Mouse (Mus musculus) kidney, adult 2 months (tissue): ENCODE results near the gene Btbd19.

Source experiments
- CTCF ChIP-seq: fragments of 200-500 bp; conservative IDR thresholded peaks from 2 replicates; pipeline ENCODE4 v1.5.1; 2011; ENCODE audit warnings: low read depth, mild to moderate bottlenecking, control low read depth, low read length, moderate library complexity, mixed read lengths; ENCODE audit not compliant: insufficient read depth, insufficient read length
- POLR2A ChIP-seq: fragments of 200-500 bp; IDR thresholded peaks from one replicate; pipeline ENCODE4 v1.6.1; 2011; ENCODE audit warnings: low read depth, low read length, control low read depth

DNA sequence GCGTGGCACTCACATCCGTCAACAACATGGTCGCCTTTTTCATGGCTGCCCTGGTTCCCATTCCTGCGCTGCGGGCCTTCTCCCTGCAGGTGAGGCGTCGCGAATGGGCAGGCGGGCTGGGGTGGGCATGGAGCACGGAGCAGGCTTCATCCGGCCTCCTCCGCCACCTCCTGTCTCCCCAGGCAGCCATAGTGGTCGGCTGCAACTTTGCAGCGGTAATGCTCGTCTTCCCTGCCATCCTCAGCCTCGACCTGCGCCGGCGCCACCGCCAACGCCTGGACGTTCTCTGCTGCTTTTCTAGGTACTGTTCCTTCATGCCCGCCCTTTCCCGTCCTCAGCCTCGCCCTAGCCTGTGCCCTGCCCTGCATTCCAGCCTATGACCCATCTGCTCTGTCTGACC lies 16.2 kb downstream of the Btbd19 start:
- TF ChIP-seq POLR2A (no peak), CTCF (no peak)
